Mouse (Mus musculus) megakaryocyte-erythroid progenitor cell, adult 5-6 weeks (primary cell): ENCODE data around the gene Nf1. TPM values are rescaled to one million over a fixed set of nuclear protein-coding genes. Genes with fewer than 3 reads are reported as not detected.
A peak's percentile ranks its signal among the peaks of the same experiment; 100 is the strongest.

Experiments used
- ATAC-seq: replicated peaks from 2 replicates; pipeline ENCODE4 v1.8.0; 2016; ENCODE audit warnings: mild to moderate bottlenecking, inconsistent platforms; ENCODE audit not compliant: severe bottlenecking, poor library complexity, low FRiP score, low TSS enrichment
- total RNA-seq, 2 experiments: library from RNA; stranded (forward) in 1 of 2; stranded (reverse) in 1 of 2; fragments of 200-1000, 215-1000 nt in 1 of 2; fragments of >200 nt in 1 of 2; fragmentation: Nextera tagmentation in 1 of 2; gene quantifications; 2 replicates each; pipeline ENCODE4 v1.2.3; 2014 to 2017

Gene Nf1
- total RNA-seq, 2 experiments from 2014 or later = 10.6 to 23.3 TPM

DNA sequence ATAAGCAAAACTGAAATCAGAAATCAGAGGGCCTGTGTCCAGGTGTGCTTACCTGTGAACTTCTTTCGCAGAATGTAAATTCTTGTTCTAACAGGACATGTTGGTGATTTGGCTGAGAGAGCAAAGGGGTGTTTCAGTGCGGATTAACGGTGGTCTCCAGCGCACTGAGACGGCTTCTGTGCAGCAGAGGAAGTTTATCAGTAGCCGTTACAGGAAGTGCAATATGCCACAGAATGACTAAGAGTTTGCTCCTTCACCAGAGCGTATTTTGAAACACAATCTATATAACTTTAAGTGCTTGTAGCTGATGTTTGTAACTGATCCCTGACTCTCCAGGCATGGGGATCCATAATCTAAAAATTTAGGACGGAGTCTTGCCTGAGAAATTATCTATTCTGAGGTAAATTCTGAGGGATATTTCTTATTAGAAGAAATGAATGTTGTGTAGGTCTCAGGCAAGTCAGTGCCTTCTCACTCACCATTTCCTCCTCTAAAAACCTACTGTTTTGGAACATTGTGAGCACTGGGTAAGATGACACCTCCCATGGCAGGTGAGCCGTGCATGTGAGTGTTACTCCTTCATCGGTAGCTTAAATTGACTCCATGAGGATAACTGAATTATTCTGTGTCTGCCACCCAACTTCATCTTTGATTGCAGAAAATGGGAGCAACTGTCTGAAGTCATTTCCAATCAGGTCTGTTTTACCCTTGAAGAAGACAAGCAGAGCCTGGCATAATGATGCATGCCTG, 184.2 kb downstream of the Nf1 start, which contains the start of gene Evi2b:
Evi2b (minus strand) TSS at position 203 of the 750 bp plus-strand sequence.
- ATAC-seq = peak; percentile 67

- no peak for ATAC-seq
These were observed 184.8 kb downstream of the Nf1 start for GRCm38 (mm10) chr11:79524310-79524575.

DNA sequence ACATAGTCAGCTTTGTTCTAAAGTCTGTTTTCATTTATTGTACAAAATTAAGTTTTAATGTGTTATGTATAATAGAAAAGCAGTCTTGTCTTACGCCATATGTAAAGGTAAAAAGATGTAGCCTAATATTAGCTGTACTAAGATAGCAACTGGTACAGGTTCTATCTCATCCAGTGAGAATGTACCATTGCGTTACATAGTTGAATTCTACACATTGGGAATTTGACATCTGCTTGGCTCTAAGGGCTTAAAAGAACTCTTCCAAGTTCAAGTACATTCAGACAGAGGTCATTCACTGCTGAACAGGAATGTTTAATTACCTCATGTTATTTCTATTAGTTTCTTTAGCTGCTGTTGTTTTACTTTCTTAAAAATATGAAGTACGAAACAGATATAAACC, 187.1 kb downstream of the Nf1 start:
- no peak for ATAC-seq

- peak; percentile 12; the same call in 1 of the 2 replicates for ATAC-seq
These were observed 187.7 kb downstream of the Nf1 start for GRCm38 (mm10) chr11:79527015-79527738.

DNA sequence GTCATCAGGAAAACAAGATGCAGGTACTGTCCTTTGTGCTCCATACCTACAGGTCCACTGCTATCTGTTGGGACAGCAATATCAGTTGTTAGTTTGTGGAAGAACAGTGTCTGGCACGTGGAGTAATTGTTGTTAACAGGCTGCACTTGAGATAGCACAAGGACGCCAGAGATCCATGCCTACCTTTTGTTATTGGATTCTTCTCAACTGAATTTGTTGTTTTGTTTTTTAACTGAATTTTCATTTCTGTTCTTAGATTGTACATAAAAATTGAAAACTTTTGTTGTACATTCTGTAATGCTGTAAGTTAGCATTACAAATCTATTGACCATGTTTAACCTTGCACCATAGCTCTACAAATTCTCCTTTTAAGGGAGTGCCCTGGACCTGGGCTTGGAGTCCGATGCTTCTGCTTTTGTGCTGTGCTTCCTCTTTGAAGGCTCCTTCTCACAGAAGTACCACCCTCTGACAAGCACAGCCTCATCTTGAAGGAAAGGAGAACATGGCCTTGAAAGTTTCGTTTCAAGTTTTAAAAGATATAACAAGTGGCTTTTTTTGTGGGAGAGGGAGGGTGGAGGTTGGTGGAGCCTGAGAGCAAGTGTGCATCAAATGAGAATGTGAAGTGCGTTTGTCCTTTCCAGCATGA, 188.4 kb downstream of the Nf1 start:
- ATAC-seq = no peak

GRCm38 (mm10) chr11:79528601-79529000, 189.1 kb downstream of the Nf1 start:
- ATAC-seq = no peak

DNA sequence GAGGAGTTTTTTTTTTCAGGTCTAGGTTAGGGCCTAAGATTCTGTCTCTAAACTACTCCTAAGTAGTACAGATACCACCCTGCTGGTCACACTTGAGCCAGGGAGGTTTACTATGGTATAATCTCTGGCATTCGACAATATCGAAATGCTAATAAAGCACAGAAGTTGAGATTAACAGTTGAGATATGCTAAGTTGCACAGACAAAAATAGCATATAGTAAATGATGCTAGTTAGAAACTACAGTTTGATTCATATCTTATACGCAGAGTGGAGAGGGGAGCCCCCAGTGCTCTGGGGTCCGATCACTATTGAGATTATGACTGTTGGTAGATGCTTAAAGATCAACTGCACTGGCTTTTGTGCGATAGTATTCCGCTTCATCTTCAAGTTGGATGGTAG, 189.7 kb downstream of the Nf1 start:
- ATAC-seq = no peak

DNA sequence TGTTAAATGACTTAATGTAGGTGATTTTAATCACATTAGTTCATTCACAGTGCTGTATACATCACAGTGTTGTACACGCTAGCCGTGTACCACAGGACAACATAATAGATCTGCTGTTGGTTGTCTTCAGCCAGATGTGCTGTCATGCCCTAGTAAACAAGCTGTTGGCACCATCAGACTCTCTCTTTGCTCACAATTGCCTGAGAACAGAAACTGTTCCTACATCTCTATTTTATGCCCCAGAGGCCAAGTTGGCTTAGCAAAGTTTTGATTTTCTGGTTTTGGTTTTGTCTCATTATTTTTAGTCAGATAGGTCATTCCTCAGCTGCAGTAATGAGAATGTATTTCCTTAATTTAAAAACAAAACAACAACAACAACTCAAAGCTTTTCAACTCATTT, 190.2 kb downstream of the Nf1 start:
- no peak for ATAC-seq

DNA sequence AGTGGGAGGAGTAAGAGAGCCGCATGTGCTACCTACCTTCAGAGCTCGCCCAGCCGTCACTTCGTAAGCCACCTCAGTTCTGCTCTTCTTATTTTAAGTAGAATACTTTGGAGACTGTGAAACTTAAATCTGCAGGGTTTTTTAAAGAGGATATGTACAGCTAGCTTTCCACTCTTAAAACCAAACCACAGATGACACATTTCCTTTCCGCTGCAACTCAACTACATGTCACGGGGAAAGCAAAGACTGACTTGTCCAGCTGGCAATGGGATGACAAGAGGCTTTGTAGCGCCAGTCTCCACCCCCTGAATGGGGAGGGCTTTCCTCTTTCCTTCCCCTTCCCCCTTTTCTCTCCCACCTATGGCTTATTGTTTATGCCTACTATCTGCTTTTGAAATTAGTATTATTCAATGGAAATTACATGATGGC, 190.9 kb downstream of the Nf1 start, which contains the start of the genes Evi2 and Evi2a:
Evi2 (minus strand) TSS at position 257 of the 429 bp plus-strand sequence.
Evi2a (minus strand) TSS at position 277 of the 429 bp plus-strand sequence.
- no peak for ATAC-seq

DNA sequence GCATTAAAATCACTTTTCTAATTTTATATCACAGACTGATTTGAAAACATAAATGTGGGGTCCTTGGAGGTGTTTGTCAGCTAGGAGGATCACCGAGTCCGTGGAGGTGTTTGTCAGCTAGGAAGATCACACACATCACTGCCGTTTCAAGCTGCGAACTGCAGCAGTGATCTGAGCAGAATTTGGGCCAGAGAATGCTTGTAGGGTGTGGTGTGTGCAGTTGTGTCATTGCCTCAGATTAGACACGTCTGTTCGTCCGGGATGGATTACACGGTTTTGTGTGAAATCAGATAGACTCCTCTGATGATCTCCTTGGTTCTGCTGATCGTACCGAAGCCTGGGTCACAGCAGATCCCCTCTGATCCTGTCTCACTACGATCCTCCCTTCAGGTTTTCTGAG, 191.3 kb downstream of the Nf1 start:
- ATAC-seq = no peak

DNA sequence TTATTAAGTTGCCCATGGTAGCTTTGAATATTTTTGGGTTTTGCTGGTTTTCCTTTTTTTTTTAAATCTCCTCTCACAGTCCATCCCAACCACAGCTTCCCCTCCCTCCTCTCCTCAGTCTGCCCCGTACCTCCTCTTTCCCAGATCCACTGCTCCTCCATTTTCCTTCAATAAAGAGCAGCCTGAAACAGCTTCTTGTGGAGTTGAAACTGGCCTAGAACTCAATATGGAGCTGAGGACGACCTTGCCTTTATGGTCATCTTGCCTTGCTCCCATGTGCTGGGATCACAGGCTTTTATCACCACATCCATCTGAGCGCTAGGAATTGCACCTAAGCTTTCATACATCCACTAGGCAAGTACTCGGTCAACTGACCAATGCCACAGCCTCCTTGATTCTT, 192.0 kb downstream of the Nf1 start:
- no peak for ATAC-seq

- peak; percentile 88 for ATAC-seq
These were observed 193.8 kb downstream of the Nf1 start for GRCm38 (mm10) chr11:79533311-79533710.

GRCm38 (mm10) chr11:79533950-79534690, 194.6 kb downstream of the Nf1 start:
- ATAC-seq = no peak

DNA sequence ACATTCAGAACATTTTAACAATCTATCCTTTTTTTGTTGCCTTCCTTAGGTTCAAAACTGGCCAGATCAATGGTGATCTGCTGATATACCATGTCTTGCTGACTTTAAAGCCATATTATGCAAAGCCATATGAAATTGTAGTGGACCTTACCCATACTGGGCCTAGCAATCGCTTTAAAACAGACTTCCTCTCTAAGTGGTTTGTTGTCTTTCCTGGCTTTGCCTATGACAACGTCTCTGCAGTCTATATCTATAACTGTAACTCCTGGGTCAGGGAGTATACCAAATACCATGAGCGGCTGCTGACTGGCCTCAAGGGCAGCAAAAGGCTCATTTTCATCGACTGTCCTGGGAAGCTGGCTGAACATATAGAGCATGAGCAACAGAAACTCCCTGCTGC, 196.1 kb downstream of the Nf1 start:
- ATAC-seq = no peak

- ATAC-seq = no peak
These were observed 196.8 kb downstream of the Nf1 start for GRCm38 (mm10) chr11:79536293-79536692.

DNA sequence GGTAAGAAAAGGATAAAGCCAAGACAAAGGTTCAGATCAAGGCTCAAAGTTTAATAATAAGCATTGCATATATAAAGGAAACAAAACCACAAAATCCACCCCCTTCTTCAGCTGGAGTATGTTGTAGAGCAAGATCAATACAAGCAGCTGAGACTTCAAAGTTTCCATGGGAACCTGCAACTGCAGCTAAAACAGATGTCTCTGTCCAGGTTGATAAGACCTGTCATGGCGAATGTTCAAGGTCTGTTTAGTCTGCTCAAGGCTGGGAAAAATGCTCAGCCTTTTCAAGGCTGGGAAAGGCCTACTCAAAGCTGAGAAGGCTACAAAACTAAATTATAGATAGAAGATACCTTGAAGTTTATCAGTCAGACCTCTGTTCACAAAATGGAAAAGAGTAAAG, 213.1 kb downstream of the Nf1 start:
- peak; percentile 80 for ATAC-seq

DNA sequence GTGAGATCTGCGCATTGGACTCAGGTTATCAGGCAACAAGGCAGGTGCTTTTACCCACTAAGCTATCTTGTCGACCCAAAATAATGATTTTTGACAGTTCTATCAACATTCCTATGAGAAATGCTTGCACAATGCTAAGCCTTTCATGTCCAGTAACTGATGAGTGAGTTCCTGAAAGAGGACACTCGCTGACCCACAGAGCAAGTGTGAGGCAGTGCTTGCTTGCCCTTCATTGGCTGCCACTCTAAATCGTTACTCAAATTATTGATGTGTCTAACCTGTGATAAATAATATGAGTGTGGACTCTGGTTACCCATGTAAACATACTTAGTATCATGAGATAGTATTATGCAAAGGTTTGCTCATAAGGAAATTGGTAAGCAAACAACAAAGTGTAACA, 221.0 kb downstream of the Nf1 start:
- ATAC-seq = no peak

GRCm38 (mm10) chr11:79563493-79563892, 224.0 kb downstream of the Nf1 start:
- no peak for ATAC-seq

GRCm38 (mm10) chr11:79566947-79567346, 227.5 kb downstream of the Nf1 start:
- ATAC-seq = no peak
